Mouse (Mus musculus) lung, adult 2 months (tissue): ENCODE measurements around the gene Arid1b.

Source experiments
- CTCF ChIP-seq: fragments of 200-500 bp; IDR thresholded peaks from 2 replicates; pipeline ENCODE4 v1.5.1; 2011; ENCODE audit warnings: mild to moderate bottlenecking, low read length, control low read depth; ENCODE audit not compliant: insufficient read depth
- POLR2A ChIP-seq: fragments of 200-500 bp; IDR thresholded peaks from 2 replicates; pipeline ENCODE4 v1.6.1; 2011; ENCODE audit warnings: low read depth, mild to moderate bottlenecking, control low read depth, low read length, borderline replicate concordance; ENCODE audit errors: extremely low read depth

GRCm38 (mm10) chr17:5099238-5099637, 105.1 kb downstream of the Arid1b start:
- no peak for TF ChIP-seq CTCF
- no peak for TF ChIP-seq POLR2A
